In the genomic region with DNA sequence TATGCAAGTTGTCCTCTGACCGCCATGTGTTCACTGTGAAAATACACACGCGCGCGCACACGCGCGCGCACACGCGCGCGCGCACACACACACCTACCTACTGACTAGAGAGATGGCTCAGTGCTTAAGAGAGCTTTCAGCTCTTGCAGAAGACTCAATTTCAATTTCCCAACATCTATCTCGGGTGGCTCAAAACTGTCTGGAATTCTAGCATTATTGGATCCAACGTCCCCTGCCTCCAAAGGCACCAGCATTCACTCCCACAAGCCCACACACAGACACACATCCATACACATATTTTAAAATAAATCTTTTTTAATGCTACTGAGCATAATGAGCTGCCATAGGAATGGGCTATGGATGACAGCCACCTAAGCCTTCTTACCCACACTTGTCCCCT, we compare ENCODE assay signal across 34 mouse cellular contexts.
"Had no signal": no experiment of that assay in that cellular context is flagged by ENCODE, and none has a peak within 500 bp of the region (broad histone marks: within the 10 kb centered on the region; RNA-seq: fewer than 3 reads in every experiment).

No protein-coding gene starts in this region.

- ATAC-seq: hindbrain, embryonic 16.5 days; hindbrain, postnatal 0 days; inflammation-experienced regulatory T-cells, adult 6 months; intestine, embryonic 15.5 days; intestine, embryonic 16.5 days; intestine, postnatal 0 days had no signal

- H3K9me3 ChIP-seq: heart, embryonic 12.5 days; heart, embryonic 13.5 days; heart, embryonic 15.5 days; hindbrain, embryonic 10.5 days; hindbrain, embryonic 12.5 days; hindbrain, embryonic 13.5 days; hindbrain, embryonic 15.5 days; intestine, embryonic 15.5 days; kidney, embryonic 15.5 days had no signal

- H3K4me3 ChIP-seq: heart, embryonic 12.5 days; heart, embryonic 13.5 days; heart, embryonic 15.5 days; hindbrain, embryonic 10.5 days; hindbrain, embryonic 12.5 days; hindbrain, embryonic 13.5 days; hindbrain, embryonic 15.5 days; intestine, embryonic 15.5 days; kidney, embryonic 15.5 days; layer of hippocampus, adult 2 months; left cerebral cortex, adult 2 months had no signal

- H3K27ac ChIP-seq: heart, embryonic 13.5 days; heart, embryonic 15.5 days; hindbrain, embryonic 10.5 days; hindbrain, embryonic 12.5 days; hindbrain, embryonic 13.5 days; hindbrain, embryonic 14.5 days; hindbrain, embryonic 15.5 days; hindbrain, postnatal 0 days; intestine, embryonic 15.5 days; kidney, embryonic 15.5 days; kidney, postnatal 0 days; layer of hippocampus, adult 2 months; left cerebral cortex, adult 2 months had no signal

- H3K27me3 ChIP-seq: heart, embryonic 12.5 days; heart, embryonic 13.5 days; heart, embryonic 15.5 days; hindbrain, embryonic 12.5 days; hindbrain, embryonic 13.5 days; hindbrain, embryonic 15.5 days; intestine, embryonic 15.5 days; kidney, embryonic 15.5 days had no signal

- DNase-seq: heart, postnatal 10 days; heart, postnatal 14 days; heart, postnatal 36 days; heart, postnatal 4 days; kidney, adult 11 months; kidney, adult 18-20 months; kidney, adult 2 months; kidney, adult 8-10 months; kidney, adult 9 months; kidney, postnatal 10 days; kidney, postnatal 14 days; kidney, postnatal 25 days; kidney, postnatal 36 days; kidney, postnatal 4 days; layer of hippocampus, adult 9-11 months; layer of hippocampus, postnatal 36 days had no signal

- H3K4me1 ChIP-seq: hindbrain, embryonic 12.5 days; intestine, embryonic 15.5 days had no signal
